In genomic region chr9:33001165-33001949, GRCm38 (mm10) we compare ENCODE assay signal across 15 mouse cellular contexts.
A peak's percentile ranks its signal among the peaks of the same experiment; 100 is the strongest.
DNase-seq lines count a peak whose midpoint lies in the region; ATAC-seq and TF ChIP-seq lines count a peak whose summit lies in the region.
"Had no signal": no experiment of that assay in that cellular context is flagged by ENCODE, and none has a peak within 500 bp of the region (broad histone marks: within the 10 kb centered on the region; RNA-seq: fewer than 3 reads in every experiment).

No protein-coding gene starts in this region.

- 0 out of 2 replicates have a peak, but pooled peaks cover 2% of the 10 kb centered on the region for H3K4me1 ChIP-seq in heart, embryonic 11.5 days (ENCODE audit: control insufficient read depth, insufficient read depth, low read length)
- peaks cover 11% of the 10 kb centered on the region; the same call in 1 of the 2 replicates for H3K4me1 ChIP-seq in lung, embryonic 15.5 days
- H3K4me1 ChIP-seq in intestine, embryonic 15.5 days (replicated peaks), result no peaks in the 10 kb centered on the region; the same call in 1 of the 2 replicates
- no peaks in the 10 kb centered on the region for H3K4me1 ChIP-seq in stomach, postnatal 0 days (replicated peaks; ENCODE audit: control insufficient read depth, insufficient read depth)
- H3K4me1 ChIP-seq: neural tube, embryonic 13.5 days had no signal

- TF ChIP-seq CTCF in stomach, postnatal 0 days (IDR thresholded peaks at IDR 0.05; ENCODE audit: low read depth), result no peak

- peak; percentile 15 to 33 for DNase-seq in heart, adult 18-20 months
- no peak for DNase-seq in lung, postnatal 4 days
- no peak for DNase-seq in stomach, postnatal 0 days (ENCODE audit: low spot score)
- DNase-seq in adrenal gland, postnatal 36 days, result no peak
- no peak for DNase-seq in layer of hippocampus, adult 9-11 months
- DNase-seq: cerebellum, adult 8-10 months; liver, postnatal 0 days; retina, postnatal 1 day; thymus, postnatal 14 days had no signal

- no peaks in the 10 kb centered on the region for H3K27me3 ChIP-seq in heart, embryonic 11.5 days (ENCODE audit: control insufficient read depth, insufficient read depth, low read length)
- no peaks in the 10 kb centered on the region for H3K27me3 ChIP-seq in lung, embryonic 15.5 days
- H3K27me3 ChIP-seq in intestine, embryonic 15.5 days (replicated peaks), result no peaks in the 10 kb centered on the region
- no peaks in the 10 kb centered on the region for H3K27me3 ChIP-seq in stomach, postnatal 0 days (ENCODE audit: control insufficient read depth, insufficient read depth, low read length)
- H3K27me3 ChIP-seq: midbrain, embryonic 13.5 days; neural tube, embryonic 13.5 days had no signal

- no peak overlapping the region for H3K9ac ChIP-seq in heart, embryonic 11.5 days (ENCODE audit: low read depth, low read length)
- no peak overlapping the region for H3K9ac ChIP-seq in lung, embryonic 15.5 days
- H3K9ac ChIP-seq in intestine, embryonic 15.5 days, result no peak overlapping the region
- H3K9ac ChIP-seq in stomach, postnatal 0 days (ENCODE audit: low read length), result no peak overlapping the region
- H3K9ac ChIP-seq: liver, postnatal 0 days; midbrain, embryonic 13.5 days; neural tube, embryonic 13.5 days had no signal

- H3K9me3 ChIP-seq in heart, embryonic 11.5 days (replicated peaks; ENCODE audit: control insufficient read depth, low read length), result peaks cover 4% of the 10 kb centered on the region; the same call in 1 of the 2 replicates
- no peaks in the 10 kb centered on the region for H3K9me3 ChIP-seq in lung, embryonic 15.5 days
- no peaks in the 10 kb centered on the region for H3K9me3 ChIP-seq in intestine, embryonic 15.5 days
- no peaks in the 10 kb centered on the region for H3K9me3 ChIP-seq in stomach, postnatal 0 days (ENCODE audit: control insufficient read depth, low read length)

- no peaks in the 10 kb centered on the region for H3K36me3 ChIP-seq in heart, embryonic 11.5 days (ENCODE audit: control insufficient read depth, insufficient read depth, low read length)
- no peaks in the 10 kb centered on the region for H3K36me3 ChIP-seq in lung, embryonic 15.5 days
- no peaks in the 10 kb centered on the region for H3K36me3 ChIP-seq in intestine, embryonic 15.5 days
- no peaks in the 10 kb centered on the region for H3K36me3 ChIP-seq in stomach, postnatal 0 days (ENCODE audit: control insufficient read depth, insufficient read depth, low read length)
- H3K36me3 ChIP-seq: midbrain, embryonic 13.5 days; neural tube, embryonic 13.5 days had no signal

- no peak overlapping the region for H3K4me2 ChIP-seq in heart, embryonic 11.5 days
- H3K4me2 ChIP-seq in lung, embryonic 15.5 days, result peak overlapping the region; percentile 17; the same call in 1 of the 2 replicates
- H3K4me2 ChIP-seq in intestine, embryonic 15.5 days (replicated peaks), result peak overlapping the region; percentile 7; the same call in 1 of the 2 replicates
- peak overlapping the region; percentile 19; the same call in 1 of the 2 replicates for H3K4me2 ChIP-seq in stomach, postnatal 0 days (replicated peaks; ENCODE audit: low read depth)
- H3K4me2 ChIP-seq: midbrain, embryonic 13.5 days; neural tube, embryonic 13.5 days had no signal

- no peak overlapping the region for H3K4me3 ChIP-seq in heart, embryonic 11.5 days (ENCODE audit: low read depth, low read length)
- no peak overlapping the region for H3K4me3 ChIP-seq in lung, embryonic 15.5 days
- no peak overlapping the region for H3K4me3 ChIP-seq in intestine, embryonic 15.5 days (replicated peaks)
- H3K4me3 ChIP-seq in stomach, postnatal 0 days (ENCODE audit: low read depth, low read length), result no peak overlapping the region
- H3K4me3 ChIP-seq: left cerebral cortex, adult 2 months; midbrain, embryonic 13.5 days; neural tube, embryonic 13.5 days had no signal

- no peak for ATAC-seq in heart, embryonic 11.5 days (replicated peaks; ENCODE audit: insufficient number of reproducible peaks, low FRiP score, low TSS enrichment)
- ATAC-seq in lung, embryonic 15.5 days (ENCODE audit: borderline replicate concordance, extremely low read depth, low FRiP score, low TSS enrichment), result no peak
- ATAC-seq in intestine, embryonic 15.5 days, result peak; percentile 68
- no peak for ATAC-seq in stomach, postnatal 0 days (ENCODE audit: low FRiP score, low TSS enrichment)
- ATAC-seq: liver, postnatal 0 days; midbrain, embryonic 13.5 days had no signal

- TF ChIP-seq EP300 in stomach, postnatal 0 days (optimal IDR thresholded peaks at IDR 0.05), result no peak

- WGBS in heart, embryonic 11.5 days (ENCODE audit: insufficient replicate concordance), result 46% methylated on average over 9 of the region's 9 CpGs
- 34% methylated on average over 9 of the region's 9 CpGs for WGBS in lung, embryonic 15.5 days
- WGBS in intestine, embryonic 15.5 days, result 25% methylated on average over 9 of the region's 9 CpGs
- 27% methylated on average over 9 of the region's 9 CpGs for WGBS in stomach, postnatal 0 days

- H3K27ac ChIP-seq in heart, embryonic 11.5 days (ENCODE audit: low read depth, low read length), result no peak overlapping the region
- no peak overlapping the region for H3K27ac ChIP-seq in lung, embryonic 15.5 days
- H3K27ac ChIP-seq in intestine, embryonic 15.5 days, result peak overlapping the region; percentile 19; the same call in 1 of the 2 replicates
- no peak overlapping the region for H3K27ac ChIP-seq in stomach, postnatal 0 days (replicated peaks)
- H3K27ac ChIP-seq: left cerebral cortex, adult 2 months; midbrain, embryonic 13.5 days; neural tube, embryonic 13.5 days had no signal

Comparison
In these comparisons a context has a peak if more than half of its experiments do, and no peak if none do; other contexts are left out.
1. DNase-seq: peak in heart, adult 18-20 months (2 of 2); none in lung, postnatal 4 days (0 of 2), stomach, postnatal 0 days (single experiment), adrenal gland, postnatal 36 days (0 of 2) and layer of hippocampus, adult 9-11 months (single experiment).